Mouse (Mus musculus): ENCODE data around the gene Slc27a2. TPM values are rescaled to one million over a fixed set of nuclear protein-coding genes. Genes with fewer than 3 reads are reported as not detected.
"Not testable (repeated sequence)": the region's sequence is repeated elsewhere in the genome, so short reads cannot be mapped to it uniquely, and the experiment has no call there.

Slc27a2 gene
- polyA plus RNA-seq, 1 experiment from 2014 or later = 12.1 TPM

- Histone ChIP-seq H3K27me3 (ENCODE audit: control insufficient read depth, insufficient read depth, low read length) (no peaks in the 10 kb centered on the region), H3K9ac (replicated peaks; ENCODE audit: low read depth, low read length) (no peak overlapping the region), H3K4me3 (ENCODE audit: low read depth, low read length) (no peak overlapping the region), H3K4me1 (ENCODE audit: control insufficient read depth, insufficient read depth, low read length) (no peaks in the 10 kb centered on the region), H3K9me3 (ENCODE audit: control insufficient read depth, low read length) (no peaks in the 10 kb centered on the region), H3K36me3 (ENCODE audit: control insufficient read depth, insufficient read depth, low read length) (no peaks in the 10 kb centered on the region), H3K4me2 (ENCODE audit: low read depth, low read length) (no peak overlapping the region), H3K27ac (ENCODE audit: low read depth, low read length) (no peak overlapping the region)
- WGBS = 61% methylated on average over 8 of the region's 8 CpGs
- no peak for ATAC-seq (ENCODE audit: low read depth)
Measured at GRCm38 (mm10) chr2:126522056-126522455, 30.2 kb upstream of the Slc27a2 start.

- not testable (repeated sequence) for ATAC-seq (ENCODE audit: low read depth)
Measured at GRCm38 (mm10) chr2:126523101-126523745, 29.0 kb upstream of the Slc27a2 start.

GRCm38 (mm10) chr2:126524271-126524670 is 27.9 kb upstream of the Slc27a2 start:
- H3K36me3 ChIP-seq (ENCODE audit: control insufficient read depth, insufficient read depth, low read length) = no peaks in the 10 kb centered on the region
- no peaks in the 10 kb centered on the region for H3K4me1 ChIP-seq (ENCODE audit: control insufficient read depth, insufficient read depth, low read length)
- 87% methylated on average over 2 of the region's 2 CpGs for WGBS
- H3K9ac ChIP-seq (replicated peaks; ENCODE audit: low read depth, low read length) = no peak overlapping the region
- H3K27me3 ChIP-seq (ENCODE audit: control insufficient read depth, insufficient read depth, low read length) = no peaks in the 10 kb centered on the region
- no peak overlapping the region for H3K4me3 ChIP-seq (ENCODE audit: low read depth, low read length)
- ATAC-seq (ENCODE audit: low read depth) = no peak
- no peak overlapping the region for H3K27ac ChIP-seq (ENCODE audit: low read depth, low read length)
- H3K9me3 ChIP-seq (ENCODE audit: control insufficient read depth, low read length) = no peaks in the 10 kb centered on the region
- H3K4me2 ChIP-seq (ENCODE audit: low read depth, low read length) = no peak overlapping the region

More at GRCm38 (mm10) chr2:126523101-126523745, 29.0 kb upstream of the Slc27a2 start:
- H3K4me3 ChIP-seq (ENCODE audit: low read depth, low read length); H3K4me2 ChIP-seq (ENCODE audit: low read depth, low read length); H3K27ac ChIP-seq (ENCODE audit: low read depth, low read length); H3K4me1 ChIP-seq (ENCODE audit: control insufficient read depth, insufficient read depth, low read length); H3K9ac ChIP-seq (replicated peaks; ENCODE audit: low read depth, low read length); H3K27me3 ChIP-seq (ENCODE audit: control insufficient read depth, insufficient read depth, low read length); H3K36me3 ChIP-seq (ENCODE audit: control insufficient read depth, insufficient read depth, low read length); H3K9me3 ChIP-seq (ENCODE audit: control insufficient read depth, low read length): not testable (repeated sequence)
- 67% methylated on average over 5 of the region's 5 CpGs for WGBS

- Histone ChIP-seq H3K36me3 (ENCODE audit: control insufficient read depth, insufficient read depth, low read length) (no peaks in the 10 kb centered on the region), H3K4me1 (ENCODE audit: control insufficient read depth, insufficient read depth, low read length) (no peaks in the 10 kb centered on the region), H3K9ac (replicated peaks; ENCODE audit: low read depth, low read length) (no peak overlapping the region), H3K4me2 (ENCODE audit: low read depth, low read length) (no peak overlapping the region), H3K27ac (ENCODE audit: low read depth, low read length) (no peak overlapping the region), H3K27me3 (ENCODE audit: control insufficient read depth, insufficient read depth, low read length) (no peaks in the 10 kb centered on the region), H3K4me3 (ENCODE audit: low read depth, low read length) (no peak overlapping the region), H3K9me3 (ENCODE audit: control insufficient read depth, low read length) (no peaks in the 10 kb centered on the region)
- WGBS = 92% methylated on average over 8 of the region's 8 CpGs
- no peak for ATAC-seq (ENCODE audit: low read depth)
Measured at GRCm38 (mm10) chr2:126527461-126527860, 24.7 kb upstream of the Slc27a2 start.

GRCm38 (mm10) chr2:126530581-126530980 is 21.6 kb upstream of the Slc27a2 start:
- no peaks in the 10 kb centered on the region for H3K36me3 ChIP-seq (ENCODE audit: control insufficient read depth, insufficient read depth, low read length)
- H3K4me2 ChIP-seq (ENCODE audit: low read depth, low read length) = no peak overlapping the region
- no peak overlapping the region for H3K9ac ChIP-seq (replicated peaks; ENCODE audit: low read depth, low read length)
- no peaks in the 10 kb centered on the region for H3K4me1 ChIP-seq (ENCODE audit: control insufficient read depth, insufficient read depth, low read length)
- no peaks in the 10 kb centered on the region for H3K27me3 ChIP-seq (ENCODE audit: control insufficient read depth, insufficient read depth, low read length)
- H3K4me3 ChIP-seq (ENCODE audit: low read depth, low read length) = no peak overlapping the region
- no peak overlapping the region for H3K27ac ChIP-seq (ENCODE audit: low read depth, low read length)
- 86% methylated on average over 3 of the region's 3 CpGs for WGBS
- H3K9me3 ChIP-seq (ENCODE audit: control insufficient read depth, low read length) = no peaks in the 10 kb centered on the region
- ATAC-seq (ENCODE audit: low read depth) = no peak

GRCm38 (mm10) chr2:126537654-126538053 is 14.6 kb upstream of the Slc27a2 start:
- Histone ChIP-seq H3K9me3 (ENCODE audit: control insufficient read depth, low read length) (no peaks in the 10 kb centered on the region), H3K27me3 (ENCODE audit: control insufficient read depth, insufficient read depth, low read length) (no peaks in the 10 kb centered on the region), H3K4me3 (ENCODE audit: low read depth, low read length) (no peak overlapping the region), H3K4me1 (ENCODE audit: control insufficient read depth, insufficient read depth, low read length) (no peaks in the 10 kb centered on the region), H3K4me2 (ENCODE audit: low read depth, low read length) (no peak overlapping the region), H3K36me3 (ENCODE audit: control insufficient read depth, insufficient read depth, low read length) (no peaks in the 10 kb centered on the region), H3K27ac (ENCODE audit: low read depth, low read length) (no peak overlapping the region), H3K9ac (replicated peaks; ENCODE audit: low read depth, low read length) (no peak overlapping the region)
- ATAC-seq (ENCODE audit: low read depth) = no peak

- H3K4me3 ChIP-seq (ENCODE audit: low read depth, low read length) = no peak overlapping the region
- 85% methylated on average over 6 of the region's 6 CpGs for WGBS
- no peaks in the 10 kb centered on the region for H3K9me3 ChIP-seq (ENCODE audit: control insufficient read depth, low read length)
- no peak overlapping the region for H3K9ac ChIP-seq (replicated peaks; ENCODE audit: low read depth, low read length)
- ATAC-seq (ENCODE audit: low read depth) = no peak
- H3K4me2 ChIP-seq (ENCODE audit: low read depth, low read length) = no peak overlapping the region
- H3K4me1 ChIP-seq (ENCODE audit: control insufficient read depth, insufficient read depth, low read length) = no peaks in the 10 kb centered on the region
- H3K27me3 ChIP-seq (ENCODE audit: control insufficient read depth, insufficient read depth, low read length) = no peaks in the 10 kb centered on the region
- H3K36me3 ChIP-seq (ENCODE audit: control insufficient read depth, insufficient read depth, low read length) = no peaks in the 10 kb centered on the region
- H3K27ac ChIP-seq (ENCODE audit: low read depth, low read length) = no peak overlapping the region
Measured at GRCm38 (mm10) chr2:126540390-126540925, 11.7 kb upstream of the Slc27a2 start.

- Histone ChIP-seq H3K4me3 (ENCODE audit: low read depth, low read length) (no peak overlapping the region), H3K36me3 (ENCODE audit: control insufficient read depth, insufficient read depth, low read length) (no peaks in the 10 kb centered on the region), H3K27ac (ENCODE audit: low read depth, low read length) (no peak overlapping the region), H3K9me3 (ENCODE audit: control insufficient read depth, low read length) (no peaks in the 10 kb centered on the region), H3K4me1 (ENCODE audit: control insufficient read depth, insufficient read depth, low read length) (no peaks in the 10 kb centered on the region), H3K4me2 (ENCODE audit: low read depth, low read length) (no peak overlapping the region), H3K9ac (replicated peaks; ENCODE audit: low read depth, low read length) (no peak overlapping the region), H3K27me3 (ENCODE audit: control insufficient read depth, insufficient read depth, low read length) (no peaks in the 10 kb centered on the region)
- 91% methylated on average over 5 of the region's 5 CpGs for WGBS
- ATAC-seq (ENCODE audit: low read depth) = no peak
Measured at GRCm38 (mm10) chr2:126542211-126542610, 10.0 kb upstream of the Slc27a2 start.

- Histone ChIP-seq H3K4me3 (ENCODE audit: low read depth, low read length) (no peak overlapping the region), H3K9me3 (ENCODE audit: control insufficient read depth, low read length) (no peaks in the 10 kb centered on the region), H3K4me1 (ENCODE audit: control insufficient read depth, insufficient read depth, low read length) (no peaks in the 10 kb centered on the region), H3K9ac (replicated peaks; ENCODE audit: low read depth, low read length) (no peak overlapping the region), H3K36me3 (ENCODE audit: control insufficient read depth, insufficient read depth, low read length) (no peaks in the 10 kb centered on the region), H3K4me2 (ENCODE audit: low read depth, low read length) (no peak overlapping the region), H3K27me3 (ENCODE audit: control insufficient read depth, insufficient read depth, low read length) (no peaks in the 10 kb centered on the region), H3K27ac (ENCODE audit: low read depth, low read length) (no peak overlapping the region)
- 81% methylated on average over 5 of the region's 5 CpGs for WGBS
- ATAC-seq (ENCODE audit: low read depth) = no peak
Measured at GRCm38 (mm10) chr2:126545297-126545696, 6.9 kb upstream of the Slc27a2 start.

All from neural tube, embryonic 14.5 days (tissue).